Mouse (Mus musculus): ENCODE data around the gene Zfp810.

Gene Zfp810

GRCm38 (mm10) chr9:22260092-22260422 lies 47.4 kb downstream of the Zfp810 start:
- DNase-seq (ENCODE audit: low read depth, low spot score) = no peak

- DNase-seq (ENCODE audit: low read depth, low spot score) = peak; percentile 94
Measured at GRCm38 (mm10) chr9:22259184-22260091, 48.0 kb downstream of the Zfp810 start, which contains the start of gene Zfp599. TSS of gene Zfp599 (minus strand) at chr9:22259895.

GRCm38 (mm10) chr9:22258784-22259183 lies 48.7 kb downstream of the Zfp810 start:
- no peak for DNase-seq (ENCODE audit: low read depth, low spot score)

- no peak for DNase-seq (ENCODE audit: low read depth, low spot score)
Measured at GRCm38 (mm10) chr9:22256579-22256978, 50.9 kb downstream of the Zfp810 start.

- DNase-seq (ENCODE audit: low read depth, low spot score) = no peak
Measured at GRCm38 (mm10) chr9:22244242-22244641, 63.2 kb downstream of the Zfp810 start.

- DNase-seq (ENCODE audit: low read depth, low spot score) = no peak
Measured at GRCm38 (mm10) chr9:22240001-22240400, 67.4 kb downstream of the Zfp810 start.

- peak; percentile 47 for DNase-seq (ENCODE audit: low read depth, low spot score)
Measured at GRCm38 (mm10) chr9:22230556-22230955, 76.9 kb downstream of the Zfp810 start.

- DNase-seq (ENCODE audit: low read depth, low spot score) = no peak
Measured at GRCm38 (mm10) chr9:22230061-22230460, 77.4 kb downstream of the Zfp810 start.

- DNase-seq (ENCODE audit: low read depth, low spot score) = no peak
Measured at GRCm38 (mm10) chr9:22229386-22230026, 77.9 kb downstream of the Zfp810 start.

GRCm38 (mm10) chr9:22226846-22227245 lies 80.6 kb downstream of the Zfp810 start:
- DNase-seq (ENCODE audit: low read depth, low spot score) = peak; percentile 52
